Mouse (Mus musculus) ES-Bruce4 (cell line): ENCODE data around the gene Olr1. TPM values are rescaled to one million over a fixed set of nuclear protein-coding genes. Genes with fewer than 3 reads are reported as not detected.

Experiments used
- H3K27ac ChIP-seq: 2 replicates; pipeline ENCODE4 v1.5.1; 2012; ENCODE audit warnings: low read length, inconsistent platforms; ENCODE audit not compliant: insufficient read depth
- H3K27me3 ChIP-seq: 2 replicates; pipeline ENCODE4 v1.6.1; 2012; ENCODE audit warnings: mild to moderate bottlenecking, low read length, inconsistent platforms; ENCODE audit not compliant: control insufficient read depth, poor library complexity, insufficient read depth, severe bottlenecking
- H3K36me3 ChIP-seq: 2 replicates; pipeline ENCODE4 v1.6.1; 2012; ENCODE audit warnings: inconsistent platforms, mild to moderate bottlenecking, low read length, moderate library complexity; ENCODE audit not compliant: control insufficient read depth, poor library complexity, insufficient read depth, severe bottlenecking
- H3K4me1 ChIP-seq: one replicate; pipeline ENCODE4 v1.8.1; 2011; ENCODE audit warnings: low read length; ENCODE audit not compliant: control insufficient read depth, insufficient read depth
- H3K4me3 ChIP-seq: 2 replicates; pipeline ENCODE4 v1.5.1; 2011; ENCODE audit warnings: low read depth, mild to moderate bottlenecking, low read length
- H3K9ac ChIP-seq: 2 replicates; pipeline ENCODE4 v1.6.1; 2012; ENCODE audit warnings: low read depth, mild to moderate bottlenecking, inconsistent platforms; ENCODE audit not compliant: poor library complexity, severe bottlenecking
- H3K9me3 ChIP-seq: replicated peaks from 2 replicates; pipeline ENCODE4 v1.6.1; 2012; ENCODE audit warnings: mild to moderate bottlenecking, low read length, inconsistent platforms; ENCODE audit not compliant: control insufficient read depth, poor library complexity, insufficient read depth, severe bottlenecking
- CTCF ChIP-seq: IDR thresholded peaks from one replicate; pipeline ENCODE4 v1.8.1; 2011; ENCODE audit warnings: low read depth, low read length
- EP300 ChIP-seq: IDR thresholded peaks from 2 replicates; pipeline ENCODE4 v1.6.1; 2011; ENCODE audit warnings: low read depth, low read length; ENCODE audit not compliant: insufficient read depth
- POLR2A ChIP-seq: IDR thresholded peaks from one replicate; pipeline ENCODE4 v1.8.1; 2011; ENCODE audit warnings: low read length; ENCODE audit not compliant: insufficient read depth
- polyA plus RNA-seq: library from polyadenylated mRNA; stranded (reverse); fragments of >200 nt; gene quantifications from 2 replicates; pipeline ENCODE4 v1.2.4, GENCODE M21; 2011; ENCODE audit warnings: low read depth; ENCODE audit not compliant: missing spikeins, insufficient read depth, insufficient read length

Gene Olr1
- polyA plus RNA-seq, 1 experiment: 1.3 TPM

DNA sequence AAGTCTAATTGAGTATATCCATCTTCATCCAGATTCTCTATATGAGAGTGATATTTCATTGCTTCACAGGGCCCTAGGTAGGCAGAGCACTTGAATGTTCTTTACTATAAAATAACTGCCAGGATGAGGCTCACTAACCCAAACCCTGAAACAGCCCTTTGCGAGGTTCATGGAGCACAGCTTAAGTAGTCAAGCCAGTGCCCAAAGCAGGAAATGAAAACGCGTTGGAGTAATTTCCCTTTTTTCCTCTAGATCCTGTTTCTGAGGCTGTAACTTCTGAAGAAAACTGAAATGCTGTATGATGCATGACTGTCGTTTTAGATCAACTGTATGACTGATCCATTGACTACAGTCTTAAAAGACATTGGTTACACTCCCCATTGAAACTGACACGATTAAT, 34.3 kb downstream of the Olr1 start:
- Histone ChIP-seq H3K4me3 (no peak overlapping the region), H3K27me3 (no peaks in the 10 kb centered on the region), H3K4me1 (no peaks in the 10 kb centered on the region), H3K36me3 (no peaks in the 10 kb centered on the region), H3K27ac (no peak overlapping the region), H3K9ac (no peak overlapping the region), H3K9me3 (no peaks in the 10 kb centered on the region)
- no peak for TF ChIP-seq CTCF
- TF ChIP-seq POLR2A: no peak
- no peak for TF ChIP-seq EP300

DNA sequence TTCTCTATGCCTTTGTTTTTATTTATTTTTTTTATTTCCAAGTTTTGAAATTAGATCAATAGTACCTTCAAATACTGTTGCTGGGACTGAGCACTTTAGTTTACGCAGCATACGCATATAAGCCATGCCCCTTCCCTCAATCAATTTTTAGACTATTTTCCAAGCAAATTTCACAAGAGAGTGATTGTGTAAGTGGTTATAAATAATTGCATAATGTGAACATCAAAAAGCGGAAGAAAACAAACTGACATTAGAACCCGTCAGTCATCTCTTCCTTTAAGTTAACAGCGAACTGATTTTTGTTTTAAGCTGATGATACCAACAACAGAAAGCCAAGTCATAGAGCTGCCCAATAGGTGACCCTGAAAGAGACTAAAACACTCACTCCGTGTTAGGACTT, 35.6 kb downstream of the Olr1 start:
- Histone ChIP-seq H3K4me3 (no peak overlapping the region), H3K9ac (no peak overlapping the region), H3K27me3 (no peaks in the 10 kb centered on the region), H3K27ac (no peak overlapping the region), H3K36me3 (no peaks in the 10 kb centered on the region), H3K4me1 (no peaks in the 10 kb centered on the region), H3K9me3 (no peaks in the 10 kb centered on the region)
- TF ChIP-seq EP300 (no peak), POLR2A (no peak), CTCF (no peak)

DNA sequence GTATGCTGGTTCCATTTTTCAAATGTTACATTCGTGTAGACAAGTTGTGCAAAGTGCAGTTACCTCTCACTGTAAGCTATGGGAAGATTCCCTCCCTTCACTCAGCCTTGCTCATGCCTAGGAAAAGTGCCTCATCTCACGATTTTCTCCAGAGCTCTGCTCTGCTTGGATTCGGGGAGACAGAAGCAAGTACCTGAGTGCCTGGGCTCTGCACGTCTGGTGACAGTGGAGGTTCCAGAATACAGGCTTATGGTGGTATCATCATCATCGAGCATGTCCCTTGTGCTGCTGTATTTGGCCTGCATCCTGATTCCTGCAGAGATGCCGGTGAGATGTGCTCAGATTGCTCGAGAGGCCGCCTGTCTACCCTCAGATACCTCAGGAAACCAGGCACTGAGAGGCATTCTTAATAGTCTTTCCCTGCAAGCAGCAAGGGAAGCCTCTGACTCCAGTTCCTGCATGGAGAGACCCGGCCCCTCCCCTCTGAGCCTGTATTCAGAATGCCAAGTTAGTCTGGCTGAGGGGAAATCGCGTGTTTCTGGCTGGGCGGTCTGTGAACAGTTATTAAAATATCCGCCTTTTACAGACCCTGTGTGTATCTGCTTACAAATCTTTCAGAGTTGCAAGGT, 55.4 kb downstream of the Olr1 start, which contains the start of gene Clec1a:
TSS of gene Clec1a (minus strand) at position 590 of the 629 bp plus-strand sequence.
- Histone ChIP-seq H3K4me3 (no peak within 1 kb of the TSS), H3K36me3 (no peaks in the 10 kb centered on the region), H3K27ac (no peak within 1 kb of the TSS), H3K27me3 (no peaks in the 10 kb centered on the region), H3K4me1 (no peaks in the 10 kb centered on the region), H3K9me3 (no peaks in the 10 kb centered on the region), H3K9ac (no peak within 1 kb of the TSS)
- TF ChIP-seq POLR2A (no peak), EP300 (no peak), CTCF (no peak)

DNA sequence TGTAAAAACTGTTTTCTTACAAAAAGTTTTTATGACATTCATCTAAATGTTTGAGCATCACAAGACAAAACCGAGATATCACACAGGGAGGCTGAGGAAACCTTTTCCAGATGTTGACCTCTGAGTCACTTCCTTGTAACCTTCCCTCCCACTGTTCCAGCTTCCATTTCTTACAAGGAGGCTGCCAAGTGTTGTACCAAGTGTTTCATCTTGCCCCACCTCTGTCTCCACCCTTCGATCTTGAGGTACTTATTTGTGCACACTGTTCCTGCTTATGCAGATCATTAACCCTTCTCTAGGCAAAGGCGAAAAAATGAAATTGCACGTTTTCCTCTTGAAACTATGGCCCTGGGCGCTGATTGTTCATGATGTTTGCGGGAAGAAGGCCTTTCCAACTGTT, 57.2 kb downstream of the Olr1 start:
- no peak overlapping the region for H3K4me3 ChIP-seq
- H3K9me3 ChIP-seq: no peaks in the 10 kb centered on the region
- H3K9ac ChIP-seq: no peak overlapping the region
- no peaks in the 10 kb centered on the region for H3K36me3 ChIP-seq
- H3K4me1 ChIP-seq: no peaks in the 10 kb centered on the region
- TF ChIP-seq POLR2A: no peak
- TF ChIP-seq CTCF: no peak
- no peak for TF ChIP-seq EP300
- H3K27ac ChIP-seq: no peak overlapping the region
- no peaks in the 10 kb centered on the region for H3K27me3 ChIP-seq

DNA sequence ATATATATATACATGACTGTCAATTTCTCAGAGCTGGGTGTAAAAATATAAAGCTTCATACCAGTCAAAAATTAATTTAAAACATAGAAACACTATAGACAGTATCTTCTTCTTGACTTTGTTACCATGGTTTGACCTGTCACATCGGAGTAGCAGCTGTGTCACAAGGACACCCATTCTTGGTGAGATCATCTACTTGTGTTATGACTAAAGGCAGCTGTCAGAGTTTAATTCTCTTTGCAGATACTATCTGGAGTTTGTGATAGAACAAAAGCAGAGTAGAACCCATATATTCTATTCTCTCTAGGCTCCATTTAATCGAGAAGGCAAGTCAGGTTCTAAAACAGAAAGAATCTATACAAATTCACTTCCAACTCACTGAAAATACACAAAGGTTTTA, 68.9 kb downstream of the Olr1 start:
- no peak overlapping the region for H3K4me3 ChIP-seq
- H3K9me3 ChIP-seq: no peaks in the 10 kb centered on the region
- no peak for TF ChIP-seq CTCF
- TF ChIP-seq POLR2A: no peak
- TF ChIP-seq EP300: no peak
- no peaks in the 10 kb centered on the region for H3K36me3 ChIP-seq
- no peaks in the 10 kb centered on the region for H3K27me3 ChIP-seq
- H3K27ac ChIP-seq: no peak overlapping the region
- H3K9ac ChIP-seq: no peak overlapping the region
- no peaks in the 10 kb centered on the region for H3K4me1 ChIP-seq

DNA sequence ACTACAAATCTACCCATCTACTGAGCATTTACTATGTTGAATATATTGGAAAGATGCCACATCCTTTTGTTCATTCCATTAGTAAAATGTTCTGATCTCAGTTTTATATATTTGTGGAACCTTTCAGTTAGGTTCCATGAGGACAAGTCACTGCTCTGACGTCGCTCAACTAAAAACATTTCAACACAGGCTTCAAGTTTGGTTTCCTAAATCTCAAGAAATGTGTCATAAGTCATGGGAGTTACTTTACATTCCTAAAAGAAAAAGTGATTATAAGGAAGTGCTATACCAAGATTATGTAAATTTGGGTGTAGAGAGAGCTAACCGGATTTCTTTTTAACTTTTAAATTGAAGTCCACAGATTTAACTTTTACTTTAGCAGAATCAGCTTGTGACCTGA, 70.9 kb downstream of the Olr1 start:
- H3K4me1 ChIP-seq: no peaks in the 10 kb centered on the region
- no peaks in the 10 kb centered on the region for H3K36me3 ChIP-seq
- TF ChIP-seq POLR2A: no peak
- no peak for TF ChIP-seq EP300
- TF ChIP-seq CTCF: no peak
- no peaks in the 10 kb centered on the region for H3K9me3 ChIP-seq
- no peak overlapping the region for H3K9ac ChIP-seq
- H3K27me3 ChIP-seq: no peaks in the 10 kb centered on the region
- H3K27ac ChIP-seq: no peak overlapping the region
- no peak overlapping the region for H3K4me3 ChIP-seq

Other genes starting within 250 kb of the Olr1 start
- not detected in 2 replicates for gene Cd69, start 231.7 kb downstream of the Olr1 start, polyA plus RNA-seq
- gene 4922502D21Rik, start 175.4 kb downstream of the Olr1 start, polyA plus RNA-seq: not detected in 2 replicates
- not detected in 2 replicates for gene Clec12a, start 164.5 kb downstream of the Olr1 start, polyA plus RNA-seq
- not detected in 2 replicates for gene Clec12b, start 121.3 kb downstream of the Olr1 start, polyA plus RNA-seq
- gene Clec1b, start 109.9 kb downstream of the Olr1 start, polyA plus RNA-seq: not detected in 2 replicates
- gene Clec9a, start 98.3 kb downstream of the Olr1 start, polyA plus RNA-seq: not detected in 2 replicates
- gene Clec1a, start 55.2 kb downstream of the Olr1 start, polyA plus RNA-seq: not detected in 2 replicates
- not detected in 2 replicates for gene Tmem52b, start 5.4 kb upstream of the Olr1 start, polyA plus RNA-seq
- 68.1 and 75.1 TPM in 2 replicates for gene Gabarapl1, start 26.0 kb upstream of the Olr1 start, polyA plus RNA-seq
- not detected in 2 replicates for gene Klre1, start 70.7 kb upstream of the Olr1 start, polyA plus RNA-seq
- gene Klrd1, start 84.6 kb upstream of the Olr1 start, polyA plus RNA-seq: not detected in 2 replicates
- not detected in 2 replicates for gene Klrk1, start 116.7 kb upstream of the Olr1 start, polyA plus RNA-seq
- not detected in 2 replicates for gene Klrc3, start 136.2 kb upstream of the Olr1 start, polyA plus RNA-seq
- gene Klrc2, start 153.5 kb upstream of the Olr1 start, polyA plus RNA-seq: not detected in 2 replicates
- not detected in 2 replicates for gene Klrc1, start 171.8 kb upstream of the Olr1 start, polyA plus RNA-seq
- not detected in 2 replicates for gene Klri1, start 210.0 kb upstream of the Olr1 start, polyA plus RNA-seq
- gene Klri2, start 233.3 kb upstream of the Olr1 start, polyA plus RNA-seq: not detected in 2 replicates